Mouse (Mus musculus): ENCODE data around the gene Tmod2. TPM values are rescaled to one million over a fixed set of nuclear protein-coding genes. Genes with fewer than 3 reads are reported as not detected.

Tmod2 gene
- polyA plus RNA-seq, 1 experiment from 2014 or later = 17.1 TPM

DNA sequence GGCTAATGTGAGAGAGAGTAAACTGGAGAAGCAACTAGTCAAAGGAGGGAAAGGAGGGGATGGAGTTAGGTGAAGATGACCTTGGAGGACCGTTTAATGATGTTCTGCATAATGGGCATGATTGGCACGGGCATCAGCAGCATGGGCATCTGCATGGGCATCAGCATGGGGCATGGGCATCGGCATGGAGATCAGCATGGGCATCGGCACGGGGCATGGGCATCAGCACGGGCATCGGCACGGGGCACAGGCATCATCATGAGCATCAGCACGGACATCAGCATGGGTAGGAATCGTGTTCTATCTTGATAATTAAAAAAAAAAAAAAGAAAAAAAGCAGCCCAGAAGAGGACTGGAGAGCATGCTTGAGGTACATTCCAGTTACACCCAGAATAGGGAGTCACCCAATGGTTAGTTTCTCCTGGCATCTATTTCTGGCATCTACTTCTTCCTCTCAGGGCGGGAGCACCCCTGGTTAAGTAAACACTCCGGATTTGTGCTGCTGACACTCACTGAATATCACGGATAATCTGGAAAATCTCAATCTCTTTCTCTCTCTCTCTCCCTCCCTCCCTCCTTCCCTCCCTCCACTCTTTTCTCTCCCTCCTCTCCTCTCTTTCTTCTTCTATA, 50.0 kb downstream of the Tmod2 start:
- Histone ChIP-seq H3K9me3 (replicated peaks; ENCODE audit: control insufficient read depth, low read length) (no peaks in the 10 kb centered on the region), H3K36me3 (ENCODE audit: control insufficient read depth, insufficient read depth, low read length) (no peaks in the 10 kb centered on the region), H3K4me1 (ENCODE audit: control insufficient read depth, insufficient read depth, low read length) (peaks cover 20% of the 10 kb centered on the region), H3K9ac (ENCODE audit: low read length) (no peak overlapping the region), H3K4me2 (ENCODE audit: low read depth, low read length) (no peak overlapping the region), H3K27me3 (ENCODE audit: control insufficient read depth, insufficient read depth, low read length) (no peaks in the 10 kb centered on the region), H3K4me3 (replicated peaks; ENCODE audit: low read length) (no peak overlapping the region), H3K27ac (ENCODE audit: low read length) (no peak overlapping the region)
- no peak for ATAC-seq (ENCODE audit: insufficient read depth, low FRiP score)
- 75% methylated on average over 13 of the region's 13 CpGs for WGBS

DNA sequence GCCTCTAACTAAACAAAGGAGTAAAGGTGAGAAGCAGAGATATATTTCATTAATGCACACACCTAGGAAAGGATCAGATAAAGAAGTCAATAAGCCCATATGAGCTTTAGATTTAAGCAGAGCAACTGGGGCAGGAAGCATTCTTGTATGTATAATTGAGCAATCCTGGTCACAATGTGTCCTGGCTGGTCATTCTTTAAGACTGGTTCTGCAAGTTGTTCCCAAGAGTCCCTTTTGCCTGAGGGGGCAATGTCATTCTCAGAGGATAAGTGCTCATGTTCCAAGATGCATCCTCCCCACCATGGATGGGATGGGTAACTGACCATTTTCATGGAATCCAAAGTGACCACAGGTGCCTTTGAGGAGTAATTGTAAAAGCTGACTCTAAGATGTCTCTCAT, 50.8 kb downstream of the Tmod2 start:
- ATAC-seq (ENCODE audit: insufficient read depth, low FRiP score) = no peak
- Histone ChIP-seq H3K4me2 (ENCODE audit: low read depth, low read length) (no peak overlapping the region), H3K36me3 (ENCODE audit: control insufficient read depth, insufficient read depth, low read length) (no peaks in the 10 kb centered on the region), H3K9ac (ENCODE audit: low read length) (no peak overlapping the region), H3K4me3 (replicated peaks; ENCODE audit: low read length) (no peak overlapping the region), H3K27me3 (ENCODE audit: control insufficient read depth, insufficient read depth, low read length) (no peaks in the 10 kb centered on the region), H3K27ac (ENCODE audit: low read length) (no peak overlapping the region; the same call in 1 of the 2 replicates), H3K4me1 (ENCODE audit: control insufficient read depth, insufficient read depth, low read length) (peaks cover 20% of the 10 kb centered on the region), H3K9me3 (replicated peaks; ENCODE audit: control insufficient read depth, low read length) (no peaks in the 10 kb centered on the region)

DNA sequence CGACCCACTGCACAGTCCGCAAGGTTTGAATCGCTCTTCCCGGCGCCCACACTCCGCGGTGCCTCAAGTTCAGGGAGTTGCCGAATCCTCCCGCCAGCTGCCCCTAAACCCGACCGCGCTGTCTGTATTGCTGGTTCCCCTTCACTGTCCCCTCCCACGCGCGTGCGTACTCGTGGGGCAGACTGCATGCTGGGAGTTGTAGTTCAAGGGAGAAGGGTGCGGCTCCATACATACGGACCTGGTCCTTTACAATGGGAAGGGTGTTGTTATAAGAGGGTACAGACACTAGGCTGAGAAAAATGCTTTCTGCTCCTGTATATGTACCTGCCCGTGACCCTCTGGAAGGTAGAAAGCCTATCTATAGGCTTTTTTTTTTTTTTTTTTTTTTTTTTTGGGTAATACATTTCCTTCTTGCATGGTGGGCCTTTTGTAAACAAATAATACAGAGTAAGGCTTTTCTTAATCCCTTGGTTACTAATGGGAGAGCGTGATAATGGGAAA, 51.6 kb downstream of the Tmod2 start, which contains the start of gene Tmod3:
TSS of gene Tmod3 (minus strand) at position 146 of the 501 bp plus-strand sequence.
- no peaks in the 10 kb centered on the region for H3K9me3 ChIP-seq (replicated peaks; ENCODE audit: control insufficient read depth, low read length)
- H3K4me3 ChIP-seq (replicated peaks; ENCODE audit: low read length) = peak within 1 kb of the TSS; percentile 89
- H3K27me3 ChIP-seq (ENCODE audit: control insufficient read depth, insufficient read depth, low read length) = no peaks in the 10 kb centered on the region
- no peaks in the 10 kb centered on the region for H3K36me3 ChIP-seq (ENCODE audit: control insufficient read depth, insufficient read depth, low read length)
- peak within 1 kb of the TSS; percentile 97 for H3K27ac ChIP-seq (ENCODE audit: low read length)
- ATAC-seq (ENCODE audit: insufficient read depth, low FRiP score) = peak; percentile 96
- WGBS = 1% methylated on average over 21 of the region's 21 CpGs
- H3K4me2 ChIP-seq (ENCODE audit: low read depth, low read length) = peak within 1 kb of the TSS; percentile 69
- H3K4me1 ChIP-seq (ENCODE audit: control insufficient read depth, insufficient read depth, low read length) = peaks cover 20% of the 10 kb centered on the region
- H3K9ac ChIP-seq (ENCODE audit: low read length) = peak within 1 kb of the TSS; percentile 88

DNA sequence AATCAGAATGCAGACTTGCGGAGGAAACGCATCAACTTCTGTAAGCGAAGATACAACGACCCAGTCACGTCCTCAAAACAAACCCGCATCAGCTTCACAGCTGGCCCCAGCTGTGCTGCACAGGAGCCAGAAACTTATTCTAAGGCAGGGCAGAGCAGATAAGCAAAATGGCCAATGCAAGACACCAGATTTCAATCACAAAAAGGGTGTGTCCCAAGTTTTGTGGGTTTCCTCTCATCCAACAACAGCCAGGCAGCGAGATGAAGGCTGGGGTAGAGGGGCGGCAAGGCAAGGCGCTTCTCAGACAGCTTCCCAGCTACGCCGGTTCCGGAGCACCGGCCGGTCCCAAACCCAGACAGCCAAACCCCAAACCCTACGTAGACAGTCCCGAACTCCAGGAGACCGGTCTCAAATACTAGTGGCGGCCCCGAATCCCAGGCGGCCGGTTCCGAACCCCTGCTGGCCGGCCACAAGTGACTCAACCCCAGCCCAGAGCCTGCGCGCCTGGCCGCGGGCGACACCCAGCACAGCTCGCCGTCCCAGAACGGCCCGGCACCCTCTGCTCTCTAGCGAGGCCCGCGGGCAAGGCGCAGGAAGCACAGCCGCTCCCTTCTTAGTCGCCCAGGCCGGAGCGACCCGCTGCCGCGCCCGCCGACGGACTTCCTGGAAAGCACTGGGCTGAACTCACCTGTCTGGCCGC, 52.2 kb downstream of the Tmod2 start:
- peak overlapping the region; percentile 97 for H3K27ac ChIP-seq (ENCODE audit: low read length)
- peaks cover 20% of the 10 kb centered on the region for H3K4me1 ChIP-seq (ENCODE audit: control insufficient read depth, insufficient read depth, low read length)
- under 1% methylated on average over 47 of the region's 47 CpGs for WGBS
- no peaks in the 10 kb centered on the region for H3K9me3 ChIP-seq (replicated peaks; ENCODE audit: control insufficient read depth, low read length)
- peak overlapping the region; percentile 88 for H3K9ac ChIP-seq (ENCODE audit: low read length)
- H3K4me3 ChIP-seq (replicated peaks; ENCODE audit: low read length) = peak overlapping the region; percentile 89
- peak overlapping the region; percentile 69 for H3K4me2 ChIP-seq (ENCODE audit: low read depth, low read length)
- ATAC-seq (ENCODE audit: insufficient read depth, low FRiP score) = peak; percentile 87
- H3K36me3 ChIP-seq (ENCODE audit: control insufficient read depth, insufficient read depth, low read length) = no peaks in the 10 kb centered on the region
- no peaks in the 10 kb centered on the region for H3K27me3 ChIP-seq (ENCODE audit: control insufficient read depth, insufficient read depth, low read length)

DNA sequence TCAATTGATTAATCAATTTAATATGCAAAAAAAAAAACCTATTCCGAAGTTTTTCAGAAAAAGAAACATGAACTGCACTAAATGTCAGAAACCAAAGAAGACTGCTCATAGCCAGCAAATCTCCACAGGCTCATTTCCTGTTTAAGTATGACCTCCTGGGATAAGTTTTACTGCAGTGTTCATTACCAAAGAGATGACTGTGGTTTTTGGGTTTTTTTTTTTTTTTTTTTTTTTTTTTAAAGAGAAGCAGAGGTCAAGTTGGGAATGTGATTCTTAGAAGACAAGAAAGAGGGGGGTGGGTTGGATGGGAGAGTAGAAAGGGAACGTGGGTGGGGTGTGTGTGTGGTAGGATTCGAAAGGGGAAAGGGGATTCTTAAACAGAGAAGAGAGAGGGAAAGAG, 52.8 kb downstream of the Tmod2 start:
- Histone ChIP-seq H3K9ac (ENCODE audit: low read length) (peak overlapping the region; percentile 88), H3K9me3 (replicated peaks; ENCODE audit: control insufficient read depth, low read length) (no peaks in the 10 kb centered on the region), H3K4me1 (ENCODE audit: control insufficient read depth, insufficient read depth, low read length) (peaks cover 22% of the 10 kb centered on the region), H3K36me3 (ENCODE audit: control insufficient read depth, insufficient read depth, low read length) (no peaks in the 10 kb centered on the region), H3K27ac (ENCODE audit: low read length) (peak overlapping the region; percentile 97), H3K4me3 (replicated peaks; ENCODE audit: low read length) (peak overlapping the region; percentile 89), H3K4me2 (ENCODE audit: low read depth, low read length) (peak overlapping the region; percentile 69), H3K27me3 (ENCODE audit: control insufficient read depth, insufficient read depth, low read length) (no peaks in the 10 kb centered on the region)
- WGBS = 16% methylated on average over 3 of the region's 3 CpGs
- ATAC-seq (ENCODE audit: insufficient read depth, low FRiP score) = no peak

DNA sequence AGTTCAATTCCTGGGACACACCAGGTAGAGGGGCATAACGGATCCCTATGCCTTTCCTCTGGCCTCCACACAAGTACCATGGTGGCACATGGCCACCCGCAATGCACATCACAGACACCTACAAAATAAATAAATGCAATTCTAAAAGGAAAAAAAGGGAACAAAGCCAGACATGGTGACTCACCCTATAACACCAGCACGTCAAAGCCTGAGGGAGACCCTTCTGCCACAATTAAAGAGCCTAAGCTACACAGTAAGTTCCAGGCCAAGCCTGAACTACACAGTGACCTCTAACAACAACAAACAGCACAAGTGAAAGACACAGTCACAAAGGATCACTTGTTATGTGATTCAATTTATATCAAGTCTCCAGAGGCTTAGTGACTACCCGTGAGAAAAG, 57.4 kb downstream of the Tmod2 start:
- peaks cover 23% of the 10 kb centered on the region for H3K4me1 ChIP-seq (ENCODE audit: control insufficient read depth, insufficient read depth, low read length)
- H3K9me3 ChIP-seq (replicated peaks; ENCODE audit: control insufficient read depth, low read length) = no peaks in the 10 kb centered on the region
- H3K36me3 ChIP-seq (ENCODE audit: control insufficient read depth, insufficient read depth, low read length) = 0 out of 2 replicates have a peak, but pooled peaks cover 3% of the 10 kb centered on the region
- ATAC-seq (ENCODE audit: insufficient read depth, low FRiP score) = no peak
- H3K27ac ChIP-seq (ENCODE audit: low read length) = no peak overlapping the region
- no peak overlapping the region for H3K9ac ChIP-seq (ENCODE audit: low read length)
- no peak overlapping the region for H3K4me3 ChIP-seq (replicated peaks; ENCODE audit: low read length)
- no peaks in the 10 kb centered on the region for H3K27me3 ChIP-seq (ENCODE audit: control insufficient read depth, insufficient read depth, low read length)
- 68% methylated on average over 4 of the region's 4 CpGs for WGBS
- H3K4me2 ChIP-seq (ENCODE audit: low read depth, low read length) = no peak overlapping the region

DNA sequence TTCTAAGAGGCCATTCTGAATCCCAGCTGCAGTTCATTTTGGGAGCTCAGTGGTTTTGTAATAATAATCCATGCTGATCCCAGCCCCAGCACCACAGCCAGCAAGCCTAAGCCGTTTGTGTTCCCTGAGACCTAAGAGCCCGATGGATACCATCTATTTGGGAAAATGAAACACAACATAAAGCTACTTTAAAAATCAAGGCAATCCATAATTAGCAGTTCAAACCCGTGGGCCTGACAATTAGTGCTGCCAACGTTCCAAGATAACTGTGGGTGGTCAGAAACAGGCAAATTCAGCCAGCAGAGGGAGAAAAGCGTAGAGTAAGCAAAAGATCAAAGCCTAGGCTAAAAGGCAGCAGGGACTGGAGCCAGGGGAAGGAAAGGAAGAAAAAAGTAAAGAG, 59.8 kb downstream of the Tmod2 start:
- Histone ChIP-seq H3K27ac (ENCODE audit: low read length) (no peak overlapping the region), H3K4me1 (ENCODE audit: control insufficient read depth, insufficient read depth, low read length) (peaks cover 9% of the 10 kb centered on the region; the same call in 1 of the 2 replicates)

DNA sequence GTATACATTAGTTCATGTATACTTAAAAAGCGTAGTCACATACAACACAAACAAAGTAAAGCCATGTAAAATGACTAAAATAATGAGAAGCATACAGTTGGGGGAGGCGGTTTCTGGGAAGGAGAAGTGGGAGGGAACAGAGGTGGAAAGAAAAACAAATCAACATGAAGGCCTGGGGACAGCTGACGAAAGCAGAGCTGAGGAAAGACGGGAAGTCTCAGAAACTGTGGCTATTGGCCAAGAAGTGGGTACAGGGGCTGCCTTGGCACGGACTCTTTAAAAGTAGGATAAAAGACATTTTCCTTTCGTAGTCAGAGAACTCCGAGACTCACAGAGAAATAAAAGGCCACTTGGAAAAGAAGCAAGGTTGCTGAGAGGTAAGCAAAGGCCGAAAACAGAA, 62.1 kb downstream of the Tmod2 start:
- H3K4me3 ChIP-seq (replicated peaks; ENCODE audit: low read length) = no peak overlapping the region
- no peak for ATAC-seq (ENCODE audit: insufficient read depth, low FRiP score)
- 61% methylated on average over 8 of the region's 8 CpGs for WGBS
- H3K27me3 ChIP-seq (ENCODE audit: control insufficient read depth, insufficient read depth, low read length) = no peaks in the 10 kb centered on the region
- no peak overlapping the region for H3K9ac ChIP-seq (ENCODE audit: low read length)
- H3K4me2 ChIP-seq (ENCODE audit: low read depth, low read length) = no peak overlapping the region
- no peaks in the 10 kb centered on the region for H3K9me3 ChIP-seq (replicated peaks; ENCODE audit: control insufficient read depth, low read length)
- no peak overlapping the region for H3K27ac ChIP-seq (ENCODE audit: low read length)
- peaks cover 14% of the 10 kb centered on the region for H3K4me1 ChIP-seq (ENCODE audit: control insufficient read depth, insufficient read depth, low read length)
- H3K36me3 ChIP-seq (ENCODE audit: control insufficient read depth, insufficient read depth, low read length) = 0 out of 2 replicates have a peak, but pooled peaks cover 3% of the 10 kb centered on the region

More for the DNA sequence above, 59.8 kb downstream of the Tmod2 start:
- H3K9ac ChIP-seq (ENCODE audit: low read length) = no peak overlapping the region
- H3K9me3 ChIP-seq (replicated peaks; ENCODE audit: control insufficient read depth, low read length) = no peaks in the 10 kb centered on the region
- H3K27me3 ChIP-seq (ENCODE audit: control insufficient read depth, insufficient read depth, low read length) = no peaks in the 10 kb centered on the region
- no peak overlapping the region for H3K4me3 ChIP-seq (replicated peaks; ENCODE audit: low read length)
- H3K4me2 ChIP-seq (ENCODE audit: low read depth, low read length) = no peak overlapping the region
- 44% methylated on average over 5 of the region's 5 CpGs for WGBS
- 0 out of 2 replicates have a peak, but pooled peaks cover 3% of the 10 kb centered on the region for H3K36me3 ChIP-seq (ENCODE audit: control insufficient read depth, insufficient read depth, low read length)
- ATAC-seq (ENCODE audit: insufficient read depth, low FRiP score) = no peak

DNA sequence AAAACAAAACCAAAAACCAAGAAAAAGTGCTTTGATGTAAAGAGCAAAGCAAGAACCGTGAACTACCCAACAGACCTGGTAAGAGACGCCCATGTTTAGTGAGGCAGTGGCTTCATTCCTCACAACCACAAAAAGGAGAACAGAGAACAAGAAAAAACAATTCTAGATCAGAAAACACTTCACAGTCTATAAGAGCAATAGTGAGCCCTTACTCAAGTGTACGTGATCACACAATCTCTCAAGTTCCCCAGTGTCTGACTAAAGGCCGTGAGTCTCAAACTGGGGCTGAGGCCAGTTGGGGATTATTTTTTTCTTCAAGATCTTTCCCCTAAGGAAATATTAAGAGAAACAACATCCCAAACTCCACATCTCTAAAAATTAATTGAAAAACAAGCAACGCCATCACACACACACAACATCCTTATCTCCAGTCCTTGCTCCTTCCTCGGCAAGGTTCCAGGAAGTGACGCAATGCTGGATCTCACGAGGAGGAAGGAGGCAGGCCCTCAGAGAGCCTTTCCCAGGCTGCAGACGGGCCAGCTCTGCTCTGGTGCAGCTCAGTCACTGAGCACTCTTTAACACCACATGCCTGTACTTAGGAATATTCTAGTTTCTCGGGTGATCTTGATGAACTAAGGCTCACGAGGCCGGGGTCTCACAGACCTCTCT, 64.1 kb downstream of the Tmod2 start:
- no peaks in the 10 kb centered on the region for H3K27me3 ChIP-seq (ENCODE audit: control insufficient read depth, insufficient read depth, low read length)
- H3K27ac ChIP-seq (ENCODE audit: low read length) = peak overlapping the region; percentile 17; the same call in 1 of the 2 replicates
- ATAC-seq (ENCODE audit: insufficient read depth, low FRiP score) = no peak; the same call in 1 of the 2 replicates
- H3K4me3 ChIP-seq (replicated peaks; ENCODE audit: low read length) = no peak overlapping the region
- no peak overlapping the region for H3K4me2 ChIP-seq (ENCODE audit: low read depth, low read length)
- 66% methylated on average over 12 of the region's 12 CpGs for WGBS
- H3K36me3 ChIP-seq (ENCODE audit: control insufficient read depth, insufficient read depth, low read length) = 0 out of 2 replicates have a peak, but pooled peaks cover 3% of the 10 kb centered on the region
- H3K9me3 ChIP-seq (replicated peaks; ENCODE audit: control insufficient read depth, low read length) = no peaks in the 10 kb centered on the region
- H3K4me1 ChIP-seq (ENCODE audit: control insufficient read depth, insufficient read depth, low read length) = peaks cover 18% of the 10 kb centered on the region
- no peak overlapping the region for H3K9ac ChIP-seq (ENCODE audit: low read length)

Measured in stomach, embryonic 16.5 days (tissue).